Mouse (Mus musculus) skeletal muscle tissue, adult 2 months (tissue): ENCODE measurements at regions not wholly inside any gene's neighbourhood (a gene's known extent, or its start where the extent isn't known, plus 50 kb on each side); places are given as distances from the start of the nearest gene placed in this dataset.

ENCODE experiments used
- DNase-seq: peaks from one replicate; pipeline ENCODE4 v3.0.0-alpha.2; 2012; ENCODE audit warnings: low read depth, low spot score

DNA sequence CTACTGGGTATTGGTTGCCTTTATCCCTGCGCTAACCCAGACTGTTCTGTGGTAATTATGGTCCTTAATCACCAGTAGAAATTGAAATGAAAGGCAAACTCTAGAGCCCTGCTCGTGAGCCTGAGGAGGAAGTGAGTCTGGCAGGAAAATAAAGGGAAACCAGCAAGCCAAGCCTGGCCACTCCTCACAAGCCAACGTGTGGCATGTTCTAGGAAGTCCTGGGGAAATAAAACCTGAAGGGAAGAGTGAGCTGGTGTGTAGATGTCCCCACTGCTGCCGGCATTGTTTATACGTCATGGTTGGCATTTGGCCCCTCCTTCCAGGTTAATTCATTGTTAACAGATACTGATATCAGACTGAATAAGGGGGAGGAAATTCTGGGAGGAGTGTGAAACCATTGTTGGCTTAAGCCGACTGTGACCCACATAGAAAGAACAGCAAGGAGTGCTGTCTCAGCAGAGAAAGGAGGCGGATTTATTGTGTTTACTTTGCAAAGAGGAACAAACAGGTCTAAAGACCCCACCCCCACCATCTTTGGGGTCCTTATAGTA, 206.6 kb upstream of the Id2 start:
- DNase-seq: no peak

DNA sequence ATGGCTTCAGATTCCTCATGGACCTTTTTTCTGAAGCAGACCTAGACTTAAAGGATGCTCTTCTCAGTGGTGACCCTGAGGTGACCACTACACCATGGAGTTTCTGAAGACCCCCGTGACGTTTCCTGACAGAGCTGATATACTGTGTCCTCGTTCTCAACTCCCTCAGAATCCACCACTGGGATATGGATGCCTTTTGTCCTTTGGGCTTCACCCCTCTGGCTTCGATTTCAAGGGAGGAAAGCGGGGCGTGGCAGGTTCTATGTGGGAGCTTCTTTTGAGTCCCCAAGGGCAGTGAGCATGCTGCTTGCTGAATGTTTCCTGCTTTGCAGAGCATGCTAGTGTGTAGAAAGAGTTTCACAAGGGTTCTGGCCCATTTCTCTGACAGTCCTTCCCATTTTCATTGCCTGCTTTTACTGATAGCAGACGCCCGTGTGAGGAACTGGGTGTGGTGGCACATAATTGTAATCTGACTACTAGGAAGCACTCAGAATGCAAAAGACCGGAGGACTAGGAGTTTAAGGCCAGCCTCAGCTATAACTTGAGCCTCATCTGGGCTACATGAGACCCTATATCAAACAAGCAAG, 204.0 kb upstream of the Id2 start:
- peak; percentile 25 for DNase-seq

DNA sequence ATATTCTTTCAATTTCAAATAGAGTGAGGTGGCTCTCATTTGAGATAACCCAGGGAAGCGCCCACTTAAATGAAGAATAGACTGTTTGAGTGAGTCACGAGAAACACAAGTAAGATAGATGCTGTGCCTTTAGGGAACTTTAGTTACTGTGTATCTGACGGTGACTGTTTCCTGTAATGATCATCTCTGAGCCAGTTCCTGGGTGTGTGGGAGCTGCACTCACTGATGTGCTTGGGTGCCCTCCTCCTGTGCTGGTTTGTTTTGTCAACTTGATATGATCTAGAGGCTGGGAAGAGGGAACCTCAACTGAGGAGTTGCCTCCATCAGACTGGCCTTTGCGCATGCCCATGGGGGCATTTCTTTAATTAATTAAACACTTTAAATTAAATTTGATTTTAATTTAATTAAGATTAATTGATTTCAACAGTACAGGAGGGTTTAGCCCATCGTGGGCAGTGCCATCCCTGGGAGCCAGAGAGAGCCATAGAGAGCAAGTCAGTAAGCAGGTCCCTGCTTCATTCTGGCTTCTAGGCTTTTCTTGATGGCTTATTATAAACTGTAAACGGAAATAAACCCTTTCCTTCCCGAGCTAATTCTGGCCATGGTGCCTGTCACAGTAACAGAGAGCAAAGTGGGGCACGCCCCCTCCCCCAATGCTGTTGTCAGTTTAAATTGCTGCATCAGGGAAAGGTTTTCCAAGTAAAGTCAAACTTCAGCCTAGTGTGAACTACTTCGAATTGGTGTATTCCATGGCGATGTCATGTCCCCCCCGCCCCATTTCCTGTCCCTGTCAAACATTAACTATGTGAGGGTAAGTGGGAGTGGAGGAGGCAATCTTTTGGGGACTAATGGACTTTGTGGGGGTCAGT, 202.9 kb upstream of the Id2 start:
- no peak for DNase-seq

DNA sequence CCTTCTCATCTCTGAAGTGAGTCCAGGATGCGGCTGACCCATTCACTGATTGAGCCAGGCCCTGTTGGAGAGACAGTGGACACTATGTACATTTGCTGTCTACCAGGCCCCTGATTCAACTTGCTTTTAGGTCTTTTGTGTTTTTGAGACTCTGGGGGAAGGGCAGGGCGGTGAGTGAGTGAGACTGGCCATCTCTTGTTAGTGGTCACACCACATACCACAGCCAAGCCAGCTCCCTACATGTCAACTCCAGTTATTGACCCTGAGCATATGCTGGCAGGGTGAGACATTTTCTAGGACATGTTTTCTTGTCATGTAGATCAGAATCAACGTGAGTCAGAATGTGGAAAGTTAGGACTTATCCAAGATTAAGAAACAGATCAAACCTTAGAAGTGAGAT, 201.8 kb upstream of the Id2 start:
- DNase-seq: no peak

DNA sequence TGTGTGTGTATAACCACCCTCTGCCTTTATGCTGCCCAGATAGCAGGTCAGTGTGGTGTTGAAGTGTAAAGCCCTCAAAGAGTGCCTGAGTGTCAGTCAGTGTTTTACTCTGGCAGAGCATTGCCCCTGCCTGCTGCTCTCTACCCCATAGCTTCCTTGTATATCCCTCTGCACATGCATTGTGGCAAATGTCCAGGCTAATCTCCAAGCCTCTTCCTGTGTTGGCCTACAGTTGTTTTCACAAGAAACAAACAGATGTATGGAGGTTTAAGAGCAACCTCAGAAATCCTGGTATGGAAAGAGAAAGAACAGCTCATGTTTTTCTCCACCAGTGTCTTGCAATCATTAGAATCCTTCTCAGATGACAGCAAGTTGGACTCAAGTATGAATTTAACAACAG, 201.0 kb upstream of the Id2 start:
- no peak for DNase-seq

DNA sequence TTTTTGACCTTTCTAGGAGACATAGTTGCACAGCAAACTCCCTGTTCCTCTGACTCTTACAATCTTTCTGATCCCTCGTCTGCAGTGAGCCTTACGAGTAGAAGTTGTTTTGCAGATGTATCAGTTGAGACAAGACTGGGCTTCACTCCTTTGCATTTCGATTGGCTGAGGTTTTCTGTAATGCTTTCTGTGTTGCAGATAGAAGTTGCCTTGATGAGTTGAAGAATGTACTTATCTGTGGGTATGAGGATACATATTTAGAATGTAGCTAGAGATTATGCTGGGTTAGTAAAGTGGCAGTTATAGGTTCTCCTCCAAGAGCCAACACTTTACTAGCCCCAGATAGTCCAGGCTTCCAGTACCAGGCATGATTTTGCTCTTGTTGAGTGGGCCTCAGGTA, 199.7 kb upstream of the Id2 start:
- DNase-seq: no peak

DNA sequence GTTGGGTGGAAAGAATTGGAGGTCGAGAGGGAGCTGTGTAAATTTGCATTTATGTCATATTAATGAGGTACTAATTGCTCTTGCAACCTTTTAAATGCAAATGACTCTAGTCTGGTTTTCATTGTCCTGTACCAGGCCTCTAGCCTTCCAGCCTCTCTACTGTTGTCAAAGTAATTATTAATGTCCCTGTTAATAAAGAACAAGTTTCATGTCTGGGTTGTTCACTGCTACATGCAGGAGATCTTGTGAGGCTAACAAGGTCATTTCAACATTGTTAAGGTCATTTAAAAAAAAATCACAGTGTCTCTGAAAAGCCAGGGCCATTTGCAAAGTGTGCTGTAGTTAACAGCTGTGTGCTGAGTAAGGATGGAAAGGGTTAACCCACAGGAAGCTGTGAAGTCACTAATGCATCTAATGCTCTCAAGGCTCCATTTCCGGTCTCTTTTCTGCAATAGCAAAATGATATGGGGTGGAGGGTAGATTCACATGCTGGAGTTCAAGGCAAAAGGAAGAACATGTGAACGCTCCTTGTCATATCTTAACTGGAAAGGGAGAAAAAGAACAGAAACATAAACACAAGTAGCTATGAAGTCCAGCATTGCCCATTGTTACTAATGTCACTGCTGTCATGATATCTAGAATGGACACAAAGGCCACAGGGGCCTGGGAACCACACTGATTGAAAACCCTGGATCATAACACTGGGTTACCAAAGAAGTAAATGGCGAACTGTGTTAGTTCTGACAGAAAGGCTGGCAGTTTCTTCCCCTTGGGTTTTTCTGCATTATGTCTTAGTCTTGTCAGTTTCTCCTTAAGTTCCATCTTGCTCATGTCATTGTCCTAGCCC, 197.5 kb upstream of the Id2 start:
- no peak for DNase-seq

DNA sequence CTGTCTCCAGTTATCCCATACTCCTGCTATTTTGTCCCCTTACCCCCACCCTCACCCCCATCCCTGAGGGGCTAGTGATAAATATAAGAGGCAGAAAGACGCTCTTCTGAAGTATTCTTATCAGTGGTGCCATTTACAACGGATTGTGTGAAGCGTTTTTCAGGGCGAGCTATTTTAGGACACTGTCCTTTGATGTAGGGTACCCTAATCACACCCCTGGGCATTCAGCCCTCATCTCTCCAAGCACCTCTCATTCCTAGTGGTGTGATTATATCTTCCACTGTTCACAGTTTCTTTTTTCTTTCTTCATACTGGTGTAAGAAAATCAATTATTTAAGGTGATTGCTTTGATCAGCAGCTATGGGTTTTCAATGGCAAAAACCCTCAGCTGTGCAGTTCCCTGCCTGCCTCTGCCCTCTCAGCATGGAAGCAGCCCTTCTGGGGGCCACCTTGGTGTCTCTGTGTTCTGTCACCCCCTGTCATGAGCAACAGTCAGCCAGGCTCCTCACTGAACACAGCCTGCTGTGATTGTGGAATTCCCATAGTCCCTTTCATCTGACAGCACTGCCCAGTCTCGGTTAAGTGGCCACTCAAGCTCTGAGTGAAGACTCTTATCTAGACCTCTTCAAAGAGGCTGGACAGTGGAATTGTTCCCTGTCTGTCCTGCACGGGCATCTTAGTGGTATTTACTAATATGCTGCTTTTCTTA, 196.7 kb upstream of the Id2 start:
- no peak for DNase-seq

DNA sequence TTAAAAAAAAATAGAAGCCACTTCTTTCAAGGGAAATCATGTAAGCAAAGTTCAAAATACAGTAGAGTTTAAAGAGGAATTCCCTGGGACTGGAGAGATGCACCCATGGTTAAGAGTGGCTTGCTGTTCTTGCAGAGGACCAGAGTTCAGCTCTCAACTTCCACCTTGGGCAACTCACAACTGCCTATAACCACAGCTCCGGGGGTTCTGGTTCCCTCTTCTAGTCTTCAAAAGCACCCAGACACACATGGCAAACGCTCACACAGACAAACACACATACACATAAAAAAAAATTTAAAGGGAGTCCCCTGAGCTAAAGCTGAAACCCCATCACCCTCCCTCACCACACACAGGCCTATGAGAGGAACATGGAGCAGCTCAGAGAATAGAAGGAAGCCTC, 192.4 kb upstream of the Id2 start:
- no peak for DNase-seq

DNA sequence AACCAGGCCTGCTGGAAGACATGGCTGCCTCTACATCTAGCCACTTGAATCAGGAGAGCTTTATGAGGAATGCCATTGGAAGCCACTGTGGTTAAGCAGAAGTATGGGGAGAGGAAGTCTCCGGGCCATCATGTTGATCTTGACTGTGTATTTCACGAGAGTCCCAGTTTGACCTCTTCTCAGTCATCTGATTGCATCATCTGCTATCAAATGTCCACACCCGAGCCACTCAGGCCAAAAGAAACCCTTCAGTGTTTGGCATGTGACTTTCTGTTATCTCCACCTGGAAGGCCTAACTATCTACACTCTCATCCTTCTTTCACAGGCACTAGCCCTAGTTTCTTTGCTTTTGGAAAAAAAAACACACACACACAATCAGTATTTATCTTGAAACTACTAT, 186.9 kb upstream of the Id2 start:
- DNase-seq: peak; percentile 34

DNA sequence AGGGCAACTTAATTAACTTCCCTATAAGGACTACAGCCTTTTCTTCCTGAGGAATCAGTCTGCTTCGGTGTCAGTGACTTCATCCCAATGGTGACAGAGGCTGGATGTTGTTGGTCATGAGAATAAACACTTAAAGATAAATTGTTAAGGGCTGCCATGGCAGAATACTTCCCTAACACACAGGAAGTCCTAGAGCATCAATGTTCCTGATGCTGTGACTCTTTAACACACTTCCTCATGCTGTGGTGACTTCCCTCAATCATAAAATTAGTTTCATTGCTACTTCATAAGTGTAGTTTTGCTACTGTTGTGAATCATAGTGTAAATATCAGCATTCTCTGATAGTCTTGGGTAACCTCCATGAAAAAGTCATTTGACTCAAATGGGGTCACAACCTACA, 184.5 kb upstream of the Id2 start:
- no peak for DNase-seq

DNA sequence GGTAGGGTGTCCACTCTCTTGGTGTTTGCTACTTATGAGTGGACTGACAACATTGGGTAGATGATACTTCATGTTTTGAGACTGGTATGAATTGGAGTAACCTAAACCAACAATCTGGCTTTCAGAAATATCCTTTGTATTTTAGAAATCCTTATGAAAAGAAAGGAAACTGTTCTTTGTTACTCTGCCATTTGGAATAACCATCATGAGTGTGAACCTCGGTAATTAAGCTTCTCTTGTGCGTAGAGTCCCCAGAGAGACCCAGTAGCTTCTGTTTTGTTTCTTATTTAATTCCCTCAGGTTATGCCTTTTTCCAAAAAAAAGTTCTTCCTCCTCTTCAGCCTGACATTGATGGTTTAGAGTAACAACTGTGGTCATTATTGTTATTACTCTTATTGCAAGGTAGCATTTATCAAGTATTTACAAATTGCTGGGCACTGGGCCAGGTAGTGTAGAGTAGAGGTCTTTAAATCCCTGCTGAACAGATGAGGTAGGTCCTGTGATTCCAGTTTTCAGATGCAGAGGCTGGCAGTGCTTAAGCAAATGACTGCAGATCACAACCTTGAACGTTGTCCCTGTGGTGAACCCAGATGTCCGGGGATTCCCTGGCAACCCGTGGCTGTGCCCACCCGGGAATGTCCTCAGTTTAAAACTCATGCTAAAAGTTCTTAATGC, 176.8 kb upstream of the Id2 start:
- DNase-seq: no peak

DNA sequence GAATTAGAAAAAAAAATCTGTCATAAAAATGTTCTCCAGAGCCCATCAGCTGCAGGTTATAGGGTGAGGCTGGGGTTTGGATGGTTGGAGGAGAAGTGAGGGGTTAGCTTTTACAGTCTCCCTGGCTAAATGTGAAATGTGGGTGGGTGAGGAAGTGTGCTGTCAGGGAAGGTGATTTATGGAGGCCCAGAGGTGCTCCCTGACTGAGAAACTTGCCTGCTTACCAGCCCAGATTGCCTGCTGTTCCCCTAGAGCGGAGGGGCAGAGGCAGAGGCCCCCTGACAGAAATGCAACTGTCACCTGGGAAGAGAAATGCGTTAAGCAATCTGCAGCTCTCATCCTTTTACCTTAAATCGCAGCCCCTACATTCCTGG, 175.8 kb upstream of the Id2 start:
- no peak for DNase-seq

DNA sequence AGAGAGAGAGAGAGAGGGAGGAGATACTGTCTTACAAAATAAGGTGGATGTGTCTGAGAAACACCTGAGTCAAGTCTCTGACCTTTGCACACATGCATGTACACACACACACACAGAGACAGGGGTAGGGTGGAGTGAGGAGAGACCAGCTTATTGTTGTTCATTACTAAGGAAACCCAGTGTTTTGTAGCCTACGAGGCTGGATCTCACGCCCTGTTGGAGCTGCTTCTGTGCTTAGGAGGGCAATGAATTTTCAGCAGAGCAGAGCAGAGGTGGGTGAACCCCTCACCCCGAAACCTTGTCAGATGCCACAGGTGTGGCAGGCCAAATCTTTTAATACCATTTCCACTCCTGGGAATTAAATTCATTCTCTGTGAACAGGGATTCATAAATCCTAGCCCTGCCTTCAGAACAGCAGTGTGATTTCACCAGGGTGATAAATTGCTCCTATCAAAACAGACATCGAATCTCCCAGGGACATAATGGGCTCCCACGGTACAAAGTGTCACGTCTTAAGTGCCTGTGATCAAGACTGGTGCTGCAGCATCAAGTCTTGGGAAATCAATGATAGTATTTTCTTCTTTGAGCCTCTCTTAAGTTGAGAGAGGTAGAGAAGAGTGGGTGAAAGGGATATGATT, 175.3 kb upstream of the Id2 start:
- no peak for DNase-seq

DNA sequence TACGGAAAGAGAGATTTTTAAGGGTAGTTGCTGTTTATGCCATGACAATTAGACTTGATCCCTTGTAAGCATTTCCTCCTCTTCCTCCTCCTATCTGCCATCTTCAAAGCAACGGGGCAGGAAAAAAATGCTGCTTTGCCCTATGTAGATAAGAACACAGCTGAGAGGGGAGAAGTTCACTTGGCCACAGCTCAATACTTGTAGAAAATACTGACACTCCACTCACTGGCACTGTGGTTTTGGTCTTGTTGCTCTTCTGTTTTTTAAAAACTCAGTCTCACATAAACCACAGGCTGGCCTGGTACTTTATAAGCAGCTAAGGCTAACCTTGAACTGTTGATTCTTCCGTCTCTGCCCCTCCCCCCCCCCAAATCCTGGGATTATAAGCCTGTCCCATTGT, 172.9 kb upstream of the Id2 start:
- no peak for DNase-seq

DNA sequence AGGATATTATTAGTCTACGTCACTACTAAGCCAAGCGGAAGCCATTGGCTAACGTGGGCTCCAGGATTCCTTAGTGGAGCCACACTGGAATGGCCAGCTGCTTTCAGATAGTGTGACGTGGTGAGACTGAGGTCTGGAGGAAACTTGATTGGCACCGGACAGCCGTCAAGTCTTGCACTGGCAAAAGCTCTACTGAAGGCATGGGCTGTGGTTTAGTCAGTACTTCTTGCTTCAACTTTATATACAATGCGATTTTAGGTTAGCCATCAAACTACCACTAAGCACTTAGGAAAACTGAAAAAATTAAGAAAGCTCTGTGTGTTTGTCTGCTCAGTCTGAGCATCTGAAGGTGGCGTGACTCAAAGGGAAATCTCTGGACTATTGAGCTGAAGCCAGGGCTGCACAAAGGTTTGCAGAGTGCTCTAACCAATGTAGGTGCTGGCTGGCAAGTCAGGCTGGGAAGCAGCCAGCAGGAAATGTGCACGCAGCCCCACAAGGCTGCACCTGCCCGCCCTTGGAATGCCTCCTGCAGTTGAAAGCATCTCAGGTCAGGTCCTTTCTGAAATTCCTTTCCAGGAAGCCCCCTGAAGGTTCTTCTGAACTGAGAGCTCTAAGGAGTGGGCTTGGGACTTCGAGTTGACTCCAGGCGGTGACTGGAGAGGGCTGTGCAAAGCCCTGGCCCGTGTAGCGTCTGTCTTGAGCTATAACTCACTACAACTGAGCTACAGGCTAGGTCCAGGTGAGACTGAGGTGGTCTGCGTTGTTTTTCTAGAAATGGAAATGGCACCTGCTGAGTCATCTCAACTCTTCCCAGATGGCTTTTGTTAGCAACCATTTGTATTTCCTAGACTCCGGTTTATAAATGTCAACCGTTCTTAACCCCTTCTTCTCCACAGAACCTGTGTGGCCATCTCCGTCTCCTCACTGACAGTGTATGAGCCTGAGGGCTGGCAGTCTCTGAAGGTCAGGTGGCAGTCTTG, 172.2 kb upstream of the Id2 start:
- no peak for DNase-seq

DNA sequence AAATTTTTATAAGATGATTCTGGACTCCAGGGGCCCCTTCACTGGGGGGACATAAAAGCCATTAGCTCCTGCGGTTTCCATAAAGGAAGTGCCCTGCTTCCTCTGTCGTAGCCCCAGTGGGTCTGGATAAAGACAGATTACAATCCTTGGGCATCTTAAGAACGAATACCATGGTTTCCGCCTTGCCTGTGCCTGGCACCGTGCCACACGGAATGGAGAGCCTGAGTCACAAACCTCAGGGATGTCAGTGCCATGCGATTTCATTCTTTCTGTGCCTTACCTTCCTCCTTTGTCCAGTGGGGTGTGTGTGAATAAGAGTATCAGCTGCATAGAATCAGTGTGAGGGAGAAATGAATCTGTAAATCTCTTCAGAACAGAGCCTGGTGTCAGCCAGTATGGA, 171.4 kb upstream of the Id2 start:
- DNase-seq: no peak

DNA sequence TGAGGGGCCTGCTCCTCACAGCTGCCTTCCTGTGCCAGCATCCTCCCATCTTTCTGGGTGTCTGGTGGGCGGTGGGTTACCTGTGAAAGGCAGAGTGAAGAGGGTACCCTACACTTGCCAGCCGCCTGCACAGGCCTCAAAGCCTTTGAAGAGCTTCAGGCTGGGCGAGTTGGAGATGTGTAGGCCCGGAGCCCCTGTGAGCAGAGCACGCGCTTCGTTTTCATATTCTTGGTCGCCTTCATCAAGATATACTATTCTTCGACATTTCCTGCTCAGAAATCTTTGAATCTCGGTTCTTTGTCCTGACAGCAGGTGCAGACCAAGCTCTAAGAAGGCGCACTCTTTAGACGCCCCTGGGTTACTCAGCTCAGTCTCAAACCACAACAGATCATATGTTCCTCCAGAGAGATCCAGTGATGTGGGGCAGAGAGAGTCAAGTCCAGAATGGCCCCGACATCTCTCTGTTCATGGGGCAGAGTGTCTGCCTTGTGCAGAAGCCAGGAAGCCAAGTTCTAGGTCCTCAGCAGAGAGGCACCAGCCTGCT, 170.7 kb upstream of the Id2 start:
- DNase-seq: no peak
